Comparison of ENCODE assay signal across 7 mouse cellular contexts in the genomic region with DNA sequence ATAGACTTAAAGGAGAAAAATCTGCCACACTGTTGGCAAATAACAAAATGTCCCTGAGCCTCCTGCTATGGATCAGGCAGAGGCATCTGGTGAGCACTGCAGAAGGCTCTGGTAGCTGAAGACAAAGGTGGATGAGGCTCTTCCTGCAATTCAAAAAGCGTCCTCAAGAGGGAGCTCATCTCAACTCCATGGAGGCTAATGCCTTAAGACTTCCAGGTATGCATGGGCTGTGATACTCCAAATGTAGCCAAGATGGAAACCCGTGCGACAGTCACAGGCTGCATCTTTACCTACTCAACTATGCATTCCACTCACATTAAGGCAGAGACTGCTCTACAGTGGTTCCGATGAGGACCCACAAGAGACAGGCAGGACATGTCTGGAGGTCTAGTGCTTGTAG.
DNase-seq lines count a peak whose midpoint lies in the region; ATAC-seq and TF ChIP-seq lines count a peak whose summit lies in the region.

No protein-coding gene starts in this region.

- peak; percentile 37 for DNase-seq in MEL-GATA-1-ER (ENCODE audit: extremely low read depth, low read depth)
- peak; percentile 84 for DNase-seq in cerebellum, adult 11-12 months
- peak; percentile 79 for DNase-seq in forebrain, postnatal 0 days
- DNase-seq in kidney, postnatal 25 days = peak; percentile 62 to 82
- peak; percentile 51 to 64 for DNase-seq in right cerebral cortex, postnatal 36 days (ENCODE audit: low spot score in 2 of 2)

- no peak overlapping the region for H3K27ac ChIP-seq in forebrain, postnatal 0 days (ENCODE audit: low read depth, low read length)
- H3K27ac ChIP-seq in lung, embryonic 16.5 days (ENCODE audit: low read length) = no peak overlapping the region

- peak; percentile 73 for TF ChIP-seq CTCF in forebrain, postnatal 0 days (IDR thresholded peaks at IDR 0.05; ENCODE audit: low read depth)

- H3K9ac ChIP-seq in forebrain, postnatal 0 days = no peak overlapping the region
- no peak overlapping the region for H3K9ac ChIP-seq in lung, embryonic 16.5 days (ENCODE audit: low read length)

- no peaks in the 10 kb centered on the region for H3K9me3 ChIP-seq in forebrain, postnatal 0 days (ENCODE audit: low read length)
- no peaks in the 10 kb centered on the region for H3K9me3 ChIP-seq in lung, embryonic 16.5 days (ENCODE audit: control insufficient read depth, low read length)

- no peak overlapping the region for H3K4me3 ChIP-seq in forebrain, postnatal 0 days (ENCODE audit: low read depth, low read length)
- H3K4me3 ChIP-seq in lung, embryonic 16.5 days (ENCODE audit: low read length) = no peak overlapping the region

- 42% methylated on average over 4 of the region's 4 CpGs for WGBS in forebrain, postnatal 0 days
- WGBS in lung, embryonic 16.5 days = 47% methylated on average over 4 of the region's 4 CpGs

- H3K27me3 ChIP-seq in forebrain, postnatal 0 days (ENCODE audit: insufficient read depth, low read length) = no peaks in the 10 kb centered on the region
- no peaks in the 10 kb centered on the region for H3K27me3 ChIP-seq in lung, embryonic 16.5 days (ENCODE audit: control insufficient read depth, insufficient read depth, low read depth, low read length)

- H3K36me3 ChIP-seq in forebrain, postnatal 0 days (ENCODE audit: insufficient read depth) = no peaks in the 10 kb centered on the region
- peaks cover 7% of the 10 kb centered on the region for H3K36me3 ChIP-seq in lung, embryonic 16.5 days (ENCODE audit: control insufficient read depth, insufficient read depth, low read length)

- ATAC-seq in CD4-positive, CD25-positive, alpha-beta regulatory T cell, adult 4 months = peak; percentile 45
- ATAC-seq in forebrain, postnatal 0 days = 0 out of 2 replicates have a peak, but pooled peaks have one; percentile 18
- peak; percentile 15; the same call in 1 of the 2 replicates for ATAC-seq in lung, embryonic 16.5 days (ENCODE audit: low read depth)

- H3K4me2 ChIP-seq in forebrain, postnatal 0 days (ENCODE audit: low read depth) = no peak overlapping the region
- no peak overlapping the region for H3K4me2 ChIP-seq in lung, embryonic 16.5 days (ENCODE audit: low read depth, low read length)

- no peaks in the 10 kb centered on the region for H3K4me1 ChIP-seq in forebrain, postnatal 0 days (ENCODE audit: insufficient read depth)
- H3K4me1 ChIP-seq in lung, embryonic 16.5 days (replicated peaks; ENCODE audit: control insufficient read depth, insufficient read depth, low read length) = no peaks in the 10 kb centered on the region
